Mouse (Mus musculus) myocyte (in vitro differentiated cells): ENCODE results near the gene Irf8.

Source experiments
- E2F4 ChIP-seq: IDR thresholded peaks from one replicate; pipeline ENCODE4 v1.6.1; 2011; ENCODE audit warnings: mild to moderate bottlenecking, control low read depth, moderate library complexity; ENCODE audit not compliant: insufficient read depth
- MAX ChIP-seq: IDR thresholded peaks from one replicate; pipeline ENCODE4 v1.6.1; 2011; ENCODE audit warnings: low read depth, mild to moderate bottlenecking, control low read depth
- MYOG ChIP-seq, 3 experiments: IDR thresholded peaks; one replicate each; pipeline ENCODE4 v1.6.1; 2011; ENCODE audit warnings: control low read depth in 2 of 3, low read depth in 2 of 3, mild to moderate bottlenecking in 2 of 3; ENCODE audit not compliant: insufficient read length in 2 of 3, control insufficient read depth in 1 of 3, insufficient read depth in 1 of 3
- POLR2A ChIP-seq: IDR thresholded peaks from one replicate; pipeline ENCODE4 v1.6.1; 2011; ENCODE audit warnings: low read depth, mild to moderate bottlenecking, control low read depth, moderate library complexity; ENCODE audit not compliant: insufficient read length
- POLR2AphosphoS2 ChIP-seq: IDR thresholded peaks from one replicate; pipeline ENCODE4 v1.6.1; 2011; ENCODE audit warnings: low read depth, control low read depth; ENCODE audit not compliant: insufficient read length
- REST ChIP-seq: IDR thresholded peaks from one replicate; pipeline ENCODE4 v1.6.1; 2011; ENCODE audit warnings: mild to moderate bottlenecking, control low read depth, moderate library complexity; ENCODE audit not compliant: insufficient read depth, insufficient read length
- TCF3 ChIP-seq: IDR thresholded peaks from one replicate; pipeline ENCODE4 v1.6.1; 2011; ENCODE audit warnings: low read depth, control low read depth; ENCODE audit not compliant: insufficient read length
- USF1 ChIP-seq: IDR thresholded peaks from one replicate; pipeline ENCODE4 v1.6.1; 2011; ENCODE audit warnings: low read depth, mild to moderate bottlenecking, control low read depth, moderate library complexity

- TF ChIP-seq MYOG (IDR thresholded peaks at IDR 0.05; ENCODE audit: control insufficient read depth in 1 of 3, insufficient read depth in 1 of 3, insufficient read length in 2 of 3, low read depth in 2 of 3) (no peak), USF1 (no peak), E2F4 (no peak), MAX (no peak), REST (no peak), POLR2A (no peak), TCF3 (no peak), POLR2AphosphoS2 (no peak)
These were observed 15.9 kb downstream of the Irf8 start for GRCm38 (mm10) chr8:120752082-120752452.
